Mouse (Mus musculus) kidney, embryonic 14.5 days (tissue): ENCODE results near the gene Ilk. TPM values are rescaled to one million over a fixed set of nuclear protein-coding genes. Genes with fewer than 3 reads are reported as not detected.

Source experiments
- ATAC-seq: fragments of 200-750 bp; cut with Nextera tagmentation; 2 replicates; pipeline ENCODE4 v1.8.0; 2017; ENCODE audit warnings: moderate number of reproducible peaks, mild to moderate bottlenecking, moderate TSS enrichment, moderate library complexity; ENCODE audit not compliant: low FRiP score, low TSS enrichment
- H3K27ac ChIP-seq: fragments of 300-500 bp; sonication (generic); 2 replicates; pipeline ENCODE4 v1.5.1; 2014; ENCODE audit warnings: low read depth, mild to moderate bottlenecking, low read length, moderate library complexity, mixed read lengths
- H3K27me3 ChIP-seq: fragments of 300-500 bp; sonication (generic); 2 replicates; pipeline ENCODE4 v1.6.1; 2014; ENCODE audit warnings: mild to moderate bottlenecking, low read length; ENCODE audit not compliant: control insufficient read depth, insufficient read depth
- H3K36me3 ChIP-seq: fragments of 300-500 bp; sonication (generic); 2 replicates; pipeline ENCODE4 v1.6.1; 2014; ENCODE audit warnings: low read length, mixed read lengths; ENCODE audit not compliant: control insufficient read depth, insufficient read depth
- H3K4me1 ChIP-seq: fragments of 300-500 bp; sonication (generic); 2 replicates; pipeline ENCODE4 v1.6.1; 2014; ENCODE audit warnings: low read length, mixed read lengths; ENCODE audit not compliant: control insufficient read depth, insufficient read depth
- H3K4me2 ChIP-seq: fragments of 300-500 bp; sonication (generic); replicated peaks from 2 replicates; pipeline ENCODE4 v1.6.1; 2014; ENCODE audit warnings: low read depth, mild to moderate bottlenecking, low read length
- H3K4me3 ChIP-seq: fragments of 300-500 bp; sonication (generic); 2 replicates; pipeline ENCODE4 v1.5.1; 2014; ENCODE audit warnings: mild to moderate bottlenecking, low read length
- H3K9ac ChIP-seq: fragments of 300-500 bp; sonication (generic); 2 replicates; pipeline ENCODE4 v1.6.1; 2014; ENCODE audit warnings: low read depth, mild to moderate bottlenecking, low read length, moderate library complexity
- H3K9me3 ChIP-seq: fragments of 300-500 bp; sonication (generic); 2 replicates; pipeline ENCODE4 v1.6.1; 2016; ENCODE audit warnings: low read length; ENCODE audit not compliant: control insufficient read depth
- WGBS: fragments of 180-500 bp; shearing (Covaris S2); extraction: QIAGEN DNeasy Blood & Tissue Kit; methylation state at CpG from one replicate; pipeline ENCODE4 v1.1.7; 2014; 5-methylcytosine and 5-hydroxymethylcytosine counted together
- polyA plus RNA-seq: library from polyadenylated mRNA; unstranded; fragments of >200 nt; fragmentation: Nextera tagmentation; extraction: Ambion mirVana; gene quantifications from 2 replicates; pipeline ENCODE4 v1.2.1, GENCODE M21; 2014

Gene Ilk
- 249 and 305 TPM in 2 replicates for polyA plus RNA-seq

GRCm38 (mm10) chr7:105736264-105736901, at the start of gene Ilk:
Gene Ilk (plus strand): TSS chr7:105736592.
- Histone ChIP-seq H3K4me2 (peak within 1 kb of the TSS; percentile 50), H3K4me1 (peaks cover 22% of the 10 kb centered on the region), H3K27ac (peak within 1 kb of the TSS; percentile 83), H3K4me3 (peak within 1 kb of the TSS; percentile 90), H3K36me3 (peaks cover 53% of the 10 kb centered on the region), H3K27me3 (no peaks in the 10 kb centered on the region), H3K9me3 (no peaks in the 10 kb centered on the region), H3K9ac (peak within 1 kb of the TSS; percentile 90)
- peak; percentile 98 for ATAC-seq
- under 1% methylated on average over 56 of the region's 62 CpGs for WGBS

- Histone ChIP-seq H3K27ac (no peak overlapping the region), H3K36me3 (no peaks in the 10 kb centered on the region), H3K9me3 (no peaks in the 10 kb centered on the region), H3K4me2 (no peak overlapping the region), H3K27me3 (no peaks in the 10 kb centered on the region), H3K4me3 (no peak overlapping the region), H3K9ac (no peak overlapping the region), H3K4me1 (no peaks in the 10 kb centered on the region)
- no peak for ATAC-seq
- WGBS, result 68% methylated on average over 1 of the region's 1 CpGs
Observed at GRCm38 (mm10) chr7:105690875-105691274, 45.5 kb upstream of the Ilk start.

- ATAC-seq, result no peak
Observed at GRCm38 (mm10) chr7:105703184-105703583, 33.2 kb upstream of the Ilk start.

GRCm38 (mm10) chr7:105703816-105704215, 32.6 kb upstream of the Ilk start:
- 89% methylated on average over 4 of the region's 4 CpGs for WGBS
- no peaks in the 10 kb centered on the region for H3K27me3 ChIP-seq
- no peak for ATAC-seq
- no peak overlapping the region for H3K4me2 ChIP-seq
- H3K36me3 ChIP-seq, result no peaks in the 10 kb centered on the region
- no peaks in the 10 kb centered on the region for H3K9me3 ChIP-seq
- H3K27ac ChIP-seq, result no peak overlapping the region
- no peak overlapping the region for H3K9ac ChIP-seq
- H3K4me1 ChIP-seq, result no peaks in the 10 kb centered on the region
- H3K4me3 ChIP-seq, result no peak overlapping the region

More at GRCm38 (mm10) chr7:105703184-105703583, 33.2 kb upstream of the Ilk start:
- Histone ChIP-seq H3K4me1 (no peaks in the 10 kb centered on the region), H3K27ac (no peak overlapping the region), H3K9ac (no peak overlapping the region), H3K4me2 (no peak overlapping the region), H3K9me3 (no peaks in the 10 kb centered on the region), H3K27me3 (no peaks in the 10 kb centered on the region), H3K4me3 (no peak overlapping the region), H3K36me3 (no peaks in the 10 kb centered on the region)
- whole genome bisulfite sequencing, result 82% methylated on average over 16 of the region's 16 CpGs

GRCm38 (mm10) chr7:105708733-105709132, 27.7 kb upstream of the Ilk start:
- H3K9ac ChIP-seq, result no peak overlapping the region
- H3K4me3 ChIP-seq, result no peak overlapping the region
- 91% methylated on average over 5 of the region's 5 CpGs for WGBS
- H3K4me1 ChIP-seq, result no peaks in the 10 kb centered on the region
- H3K9me3 ChIP-seq, result no peaks in the 10 kb centered on the region
- H3K27ac ChIP-seq, result no peak overlapping the region
- ATAC-seq, result no peak
- no peaks in the 10 kb centered on the region for H3K36me3 ChIP-seq
- no peak overlapping the region for H3K4me2 ChIP-seq
- H3K27me3 ChIP-seq, result no peaks in the 10 kb centered on the region

GRCm38 (mm10) chr7:105715366-105715765, 21.0 kb upstream of the Ilk start:
- Histone ChIP-seq H3K9me3 (no peaks in the 10 kb centered on the region), H3K27ac (no peak overlapping the region), H3K4me3 (no peak overlapping the region), H3K36me3 (no peaks in the 10 kb centered on the region), H3K9ac (no peak overlapping the region), H3K27me3 (no peaks in the 10 kb centered on the region), H3K4me1 (no peaks in the 10 kb centered on the region), H3K4me2 (no peak overlapping the region)
- no peak for ATAC-seq
- 62% methylated on average over 3 of the region's 3 CpGs for WGBS

- Histone ChIP-seq H3K9ac (no peak overlapping the region), H3K27me3 (no peaks in the 10 kb centered on the region), H3K9me3 (no peaks in the 10 kb centered on the region), H3K4me2 (no peak overlapping the region), H3K4me3 (no peak overlapping the region), H3K36me3 (no peaks in the 10 kb centered on the region), H3K4me1 (no peaks in the 10 kb centered on the region), H3K27ac (no peak overlapping the region)
- WGBS, result 71% methylated on average over 2 of the region's 2 CpGs
- ATAC-seq, result no peak
Observed at GRCm38 (mm10) chr7:105721916-105722315, 14.5 kb upstream of the Ilk start.

GRCm38 (mm10) chr7:105726144-105726979, 10.0 kb upstream of the Ilk start:
- Histone ChIP-seq H3K4me1 (no peaks in the 10 kb centered on the region), H3K27me3 (no peaks in the 10 kb centered on the region), H3K4me3 (no peak overlapping the region), H3K36me3 (peaks cover 25% of the 10 kb centered on the region; the same call in 1 of the 2 replicates), H3K9ac (no peak overlapping the region), H3K27ac (no peak overlapping the region), H3K9me3 (no peaks in the 10 kb centered on the region), H3K4me2 (no peak overlapping the region)
- WGBS, result 77% methylated on average over 4 of the region's 4 CpGs
- ATAC-seq, result peak; percentile 88

GRCm38 (mm10) chr7:105726980-105727325, 9.4 kb upstream of the Ilk start:
- 95% methylated on average over 4 of the region's 4 CpGs for WGBS
- H3K4me1 ChIP-seq, result no peaks in the 10 kb centered on the region
- H3K27ac ChIP-seq, result no peak overlapping the region
- peaks cover 30% of the 10 kb centered on the region for H3K36me3 ChIP-seq
- ATAC-seq, result peak; percentile 16; the same call in 1 of the 2 replicates
- no peak overlapping the region for H3K9ac ChIP-seq
- no peaks in the 10 kb centered on the region for H3K9me3 ChIP-seq
- no peaks in the 10 kb centered on the region for H3K27me3 ChIP-seq
- no peak overlapping the region for H3K4me3 ChIP-seq
- H3K4me2 ChIP-seq, result no peak overlapping the region
